Mouse (Mus musculus) bone marrow macrophage, adult 2 months (primary cell): Measurements from ENCODE around the gene Zfp84.

Source experiments
- CTCF ChIP-seq: IDR thresholded peaks from 2 replicates; pipeline ENCODE4 v1.5.1; 2012; ENCODE audit warnings: low read depth, mild to moderate bottlenecking, low read length, moderate library complexity
- POLR2A ChIP-seq: IDR thresholded peaks from 2 replicates; pipeline ENCODE4 v1.6.1; 2012; ENCODE audit warnings: mild to moderate bottlenecking, low read depth, low read length, borderline replicate concordance

DNA sequence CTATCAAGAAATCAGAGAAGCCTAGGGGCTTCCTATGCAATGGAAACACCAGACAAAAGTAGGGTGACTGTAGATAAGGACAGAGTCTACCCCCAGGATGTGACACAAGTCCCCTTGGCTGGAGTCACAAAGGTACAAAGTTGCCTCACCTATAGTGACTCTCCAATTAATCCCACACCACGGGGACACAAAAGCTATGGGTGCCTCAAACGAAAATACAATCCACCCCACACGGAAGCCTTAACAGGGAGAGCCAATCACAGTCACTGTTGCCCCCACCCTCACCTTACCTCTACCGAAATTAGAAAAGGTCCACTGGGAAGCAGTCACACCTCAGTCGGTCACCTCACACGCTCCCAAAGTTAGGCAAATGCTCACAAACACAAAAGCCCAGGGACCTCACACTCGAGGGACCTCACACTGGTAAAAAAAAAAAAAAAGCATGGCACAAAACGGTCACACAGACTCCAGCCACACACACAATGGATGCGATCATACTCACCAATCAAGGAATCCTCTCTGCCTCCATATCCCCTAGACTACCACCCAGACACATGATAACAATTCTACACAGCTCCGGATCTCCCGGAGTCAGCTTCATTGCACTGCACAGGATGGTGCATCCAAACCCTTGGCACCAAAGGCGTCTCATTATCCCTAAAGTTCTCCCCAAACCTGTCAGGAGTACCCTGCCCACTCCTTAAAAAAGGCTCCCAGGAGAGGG is 46.9 kb downstream of the Zfp84 start:
- TF ChIP-seq CTCF (no peak), POLR2A (no peak)
